Mouse (Mus musculus) stomach, postnatal 0 days (tissue): ENCODE data around the gene Pyroxd1. TPM values are rescaled to one million over a fixed set of nuclear protein-coding genes. Genes with fewer than 3 reads are reported as not detected.
"Not testable (repeated sequence)": the region's sequence is repeated elsewhere in the genome, so short reads cannot be mapped to it uniquely, and the experiment has no call there.

ENCODE experiments used
- ATAC-seq: fragments of 200-750 bp; cut with Nextera tagmentation; 2 replicates; pipeline ENCODE4 v1.8.0; 2017; ENCODE audit not compliant: low FRiP score, low TSS enrichment
- DNase-seq: peaks from one replicate; pipeline ENCODE4 v3.0.0-alpha.2; 2016; ENCODE audit warnings: low spot score
- H3K27ac ChIP-seq: fragments of 300-500 bp; sonication (generic); replicated peaks from 2 replicates; pipeline ENCODE4 v1.5.1; 2014; ENCODE audit warnings: mild to moderate bottlenecking, control low read depth
- H3K27me3 ChIP-seq: fragments of 300-500 bp; sonication (generic); 2 replicates; pipeline ENCODE4 v1.6.1; 2014; ENCODE audit warnings: low read length; ENCODE audit not compliant: control insufficient read depth, insufficient read depth
- H3K36me3 ChIP-seq: fragments of 300-500 bp; sonication (generic); 2 replicates; pipeline ENCODE4 v1.6.1; 2014; ENCODE audit warnings: low read length, mixed read lengths; ENCODE audit not compliant: control insufficient read depth, insufficient read depth
- H3K4me1 ChIP-seq: fragments of 300-500 bp; sonication (generic); replicated peaks from 2 replicates; pipeline ENCODE4 v1.6.1; 2014; ENCODE audit warnings: antibody characterized with exemption; ENCODE audit not compliant: control insufficient read depth, insufficient read depth
- H3K4me2 ChIP-seq: fragments of 300-500 bp; sonication (generic); replicated peaks from 2 replicates; pipeline ENCODE4 v1.6.1; 2014; ENCODE audit warnings: low read depth, mild to moderate bottlenecking, control low read depth, moderate library complexity
- H3K4me3 ChIP-seq: fragments of 300-500 bp; sonication (generic); 2 replicates; pipeline ENCODE4 v1.5.1; 2014; ENCODE audit warnings: low read depth, low read length, control low read depth
- H3K9ac ChIP-seq: fragments of 300-500 bp; sonication (generic); 2 replicates; pipeline ENCODE4 v1.6.1; 2014; ENCODE audit warnings: mild to moderate bottlenecking, low read length, control low read depth, mixed read lengths
- H3K9me3 ChIP-seq: fragments of 300-500 bp; sonication (generic); 2 replicates; pipeline ENCODE4 v1.6.1; 2016; ENCODE audit warnings: low read length; ENCODE audit not compliant: control insufficient read depth
- CTCF ChIP-seq: IDR thresholded peaks from 2 replicates; pipeline ENCODE4 v1.5.1; 2016; ENCODE audit warnings: antibody characterized with exemption, low read depth, mild to moderate bottlenecking, moderate library complexity
- EP300 ChIP-seq: optimal IDR thresholded peaks from 2 replicates; pipeline ENCODE3; 2016; ENCODE audit warnings: antibody characterized with exemption
- WGBS: fragments of 180-500 bp; shearing (Covaris S2); extraction: QIAGEN DNeasy Blood & Tissue Kit; methylation state at CpG from one replicate; pipeline ENCODE4 v1.1.7; 2014; 5-methylcytosine and 5-hydroxymethylcytosine counted together
- polyA plus RNA-seq: library from polyadenylated mRNA; unstranded; fragments of >200 nt; fragmentation: Nextera tagmentation; extraction: Ambion mirVana; gene quantifications from 2 replicates; pipeline ENCODE4 v1.2.1, GENCODE M21; 2015

Gene Pyroxd1
- polyA plus RNA-seq, 1 experiment from 2014 or later, result 24.7 TPM

DNA sequence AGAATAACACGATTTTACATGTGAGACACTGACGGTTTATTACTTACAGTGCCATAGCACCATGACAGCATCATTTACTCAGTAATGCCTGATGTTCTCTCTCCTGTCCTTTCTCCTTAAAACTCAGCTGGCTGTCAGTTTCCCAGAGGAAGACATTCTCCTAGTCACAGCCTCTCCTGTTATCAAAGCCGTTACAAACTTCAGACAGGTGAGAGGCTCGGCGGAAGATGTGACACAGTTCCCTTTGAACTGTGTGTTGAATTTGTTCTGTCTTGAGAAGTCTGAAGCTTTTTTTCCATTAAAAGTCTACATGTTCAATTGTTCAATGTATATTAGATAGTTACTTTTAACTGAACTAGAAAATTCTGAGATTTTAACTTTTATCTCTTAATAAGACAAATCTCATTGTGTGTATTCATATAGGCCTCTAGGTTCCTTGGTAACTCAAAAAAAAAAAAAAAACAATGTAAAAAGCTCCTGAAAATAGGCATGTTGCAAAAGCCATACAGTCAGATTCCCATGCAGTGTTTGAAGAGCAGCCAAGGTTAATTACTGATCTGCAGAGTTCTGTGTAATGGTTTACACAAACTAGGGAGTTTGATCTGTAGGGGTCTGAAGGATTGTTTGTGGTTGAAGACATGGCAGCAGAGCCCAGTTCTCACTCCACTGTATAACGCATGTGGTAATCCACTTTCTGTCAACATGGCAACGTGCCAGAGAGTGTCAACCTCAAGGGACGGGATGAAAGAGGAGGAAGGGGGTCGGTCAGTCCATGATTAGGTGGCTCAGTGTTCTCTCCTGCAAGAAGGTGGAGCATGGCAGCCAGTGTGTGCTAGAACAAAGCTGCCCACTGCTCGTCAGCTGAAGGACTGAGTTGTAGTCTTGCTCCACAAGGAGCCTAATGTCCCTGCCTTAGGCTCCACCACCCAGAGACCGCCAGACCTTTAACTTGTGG lies 2.3 kb downstream of the Pyroxd1 start:
- Histone ChIP-seq H3K4me1 (0 out of 2 replicates have a peak, but pooled peaks cover 4% of the 10 kb centered on the region), H3K9me3 (no peaks in the 10 kb centered on the region), H3K4me2 (no peak overlapping the region), H3K27ac (0 out of 2 replicates have a peak overlapping the region, but pooled peaks have one; percentile 13), H3K27me3 (no peaks in the 10 kb centered on the region), H3K9ac (no peak overlapping the region), H3K36me3 (0 out of 2 replicates have a peak, but pooled peaks cover 7% of the 10 kb centered on the region), H3K4me3 (no peak overlapping the region)
- no peak for ATAC-seq
- WGBS, result 58% methylated on average over 11 of the region's 11 CpGs
- DNase-seq, result peak; percentile 49
- TF ChIP-seq EP300 (no peak), CTCF (no peak)

- H3K4me3 ChIP-seq, H3K4me2 ChIP-seq, H3K9ac ChIP-seq, H3K27me3 ChIP-seq, DNase-seq, H3K27ac ChIP-seq, H3K4me1 ChIP-seq, H3K9me3 ChIP-seq: not testable (repeated sequence)
- 53% methylated on average over 3 of the region's 3 CpGs for WGBS
- ATAC-seq, result peak; percentile 72
- peaks cover 13% of the 10 kb centered on the region; the same call in 1 of the 2 replicates for H3K36me3 ChIP-seq
Measured at GRCm38 (mm10) chr6:142352099-142352498, 6.6 kb downstream of the Pyroxd1 start.

DNA sequence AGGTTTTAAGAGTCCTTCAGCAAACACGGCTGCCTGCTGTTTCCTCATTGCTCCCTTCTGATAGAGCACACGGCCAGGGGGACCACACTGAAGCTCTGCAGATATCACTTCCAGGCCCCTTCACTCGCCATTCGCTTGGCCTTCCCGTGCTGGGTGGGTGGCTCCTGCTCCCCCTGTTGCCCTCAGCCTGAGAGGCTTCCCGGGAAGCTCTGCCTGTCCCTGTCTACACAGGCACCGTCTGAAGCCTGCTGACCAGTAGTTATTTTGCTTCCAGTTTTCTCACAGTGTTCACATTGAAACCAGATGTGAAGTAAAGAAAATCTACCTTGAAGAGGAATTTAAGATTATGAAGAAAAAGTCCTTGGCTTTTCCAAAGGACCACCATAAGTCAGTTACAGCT lies 11.7 kb downstream of the Pyroxd1 start:
- Histone ChIP-seq H3K27me3 (no peaks in the 10 kb centered on the region), H3K36me3 (peaks cover 18% of the 10 kb centered on the region; the same call in 1 of the 2 replicates), H3K4me1 (no peaks in the 10 kb centered on the region), H3K9me3 (no peaks in the 10 kb centered on the region), H3K4me3 (no peak overlapping the region), H3K4me2 (no peak overlapping the region), H3K27ac (no peak overlapping the region), H3K9ac (no peak overlapping the region)
- no peak for ATAC-seq
- TF ChIP-seq CTCF (no peak), EP300 (no peak)
- 73% methylated on average over 7 of the region's 7 CpGs for WGBS
- DNase-seq, result no peak

- no peak overlapping the region for H3K27ac ChIP-seq
- no peak for TF ChIP-seq EP300
- TF ChIP-seq CTCF, result no peak
- H3K9ac ChIP-seq, result no peak overlapping the region
- H3K36me3 ChIP-seq, result peaks cover 21% of the 10 kb centered on the region; the same call in 1 of the 2 replicates
- DNase-seq, result no peak
- no peak overlapping the region for H3K4me3 ChIP-seq
- H3K4me1 ChIP-seq, result no peaks in the 10 kb centered on the region
- no peak for ATAC-seq
- no peak overlapping the region for H3K4me2 ChIP-seq
- no peaks in the 10 kb centered on the region for H3K27me3 ChIP-seq
- WGBS, result 77% methylated on average over 6 of the region's 6 CpGs
- H3K9me3 ChIP-seq, result no peaks in the 10 kb centered on the region
Measured at GRCm38 (mm10) chr6:142362036-142362435, 16.6 kb downstream of the Pyroxd1 start.

DNA sequence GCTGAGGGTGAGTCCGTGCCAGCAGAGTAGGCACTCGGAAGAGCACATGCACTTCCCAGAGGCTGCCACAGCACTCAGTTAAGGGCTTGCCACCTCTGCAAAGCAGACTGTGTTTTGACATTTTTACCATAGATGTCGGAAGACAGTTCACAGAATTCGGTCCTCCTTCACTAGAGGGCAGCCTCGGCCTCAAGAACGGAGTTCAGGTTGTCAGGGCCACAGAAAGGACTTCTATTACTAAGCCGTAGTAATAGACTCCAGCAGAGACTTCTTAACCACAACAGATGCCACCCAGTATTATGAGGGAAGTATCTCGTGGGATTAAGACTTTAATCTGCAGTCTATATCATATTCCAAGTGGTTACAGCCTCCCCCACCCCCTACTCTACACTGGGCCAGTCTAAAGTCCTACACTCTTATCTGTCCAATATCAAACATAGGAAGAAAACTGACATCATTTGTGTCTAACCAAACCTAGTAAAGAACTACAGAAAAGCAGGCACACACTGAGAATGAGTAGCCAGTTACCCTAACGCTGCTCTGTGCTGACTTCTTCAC lies 17.6 kb downstream of the Pyroxd1 start:
- DNase-seq (peak; percentile 23), ATAC-seq (peak; percentile 46; the same call in 1 of the 2 replicates)
- Histone ChIP-seq H3K4me1 (no peaks in the 10 kb centered on the region), H3K9me3 (no peaks in the 10 kb centered on the region), H3K27ac (no peak overlapping the region), H3K4me3 (no peak overlapping the region), H3K27me3 (no peaks in the 10 kb centered on the region), H3K9ac (no peak overlapping the region), H3K36me3 (peaks cover 21% of the 10 kb centered on the region; the same call in 1 of the 2 replicates), H3K4me2 (no peak overlapping the region)
- 65% methylated on average over 9 of the region's 9 CpGs for WGBS
- TF ChIP-seq EP300 (no peak), CTCF (peak; percentile 62)
